Mouse (Mus musculus): ENCODE measurements around the gene St6gal1. TPM values are rescaled to one million over a fixed set of nuclear protein-coding genes. Genes with fewer than 3 reads are reported as not detected.

St6gal1 gene
- polyA plus RNA-seq, 1 experiment from 2014 or later: 21.5 TPM

GRCm38 (mm10) chr16:23253620-23254019, 29.1 kb downstream of the St6gal1 start:
- H3K4me3 ChIP-seq (replicated peaks): no peak overlapping the region
- H3K27ac ChIP-seq: peak overlapping the region; percentile 78
- WGBS: 48% methylated on average over 6 of the region's 6 CpGs
- peaks cover 63% of the 10 kb centered on the region for H3K4me1 ChIP-seq (replicated peaks)
- H3K27me3 ChIP-seq: no peaks in the 10 kb centered on the region
- ATAC-seq (ENCODE audit: insufficient number of reproducible peaks, insufficient read depth, low FRiP score, low TSS enrichment, low read depth): no peak
- peaks cover 4% of the 10 kb centered on the region; the same call in 1 of the 2 replicates for H3K36me3 ChIP-seq
- peak overlapping the region; percentile 3; the same call in 1 of the 2 replicates for H3K4me2 ChIP-seq
- H3K9me3 ChIP-seq: no peaks in the 10 kb centered on the region
- H3K9ac ChIP-seq (replicated peaks): no peak overlapping the region

GRCm38 (mm10) chr16:23254062-23254461, 29.5 kb downstream of the St6gal1 start:
- H3K27ac ChIP-seq: peak overlapping the region; percentile 51; the same call in 1 of the 2 replicates
- H3K9ac ChIP-seq (replicated peaks): no peak overlapping the region
- no peaks in the 10 kb centered on the region for H3K27me3 ChIP-seq
- ATAC-seq (ENCODE audit: insufficient number of reproducible peaks, insufficient read depth, low FRiP score, low TSS enrichment, low read depth): no peak
- peaks cover 68% of the 10 kb centered on the region for H3K4me1 ChIP-seq (replicated peaks)
- no peaks in the 10 kb centered on the region for H3K9me3 ChIP-seq
- H3K4me2 ChIP-seq: no peak overlapping the region
- no peak overlapping the region for H3K4me3 ChIP-seq (replicated peaks)
- peaks cover 4% of the 10 kb centered on the region; the same call in 1 of the 2 replicates for H3K36me3 ChIP-seq
- 52% methylated on average over 1 of the region's 1 CpGs for WGBS

- WGBS: 65% methylated on average over 7 of the region's 7 CpGs
- no peak for ATAC-seq (ENCODE audit: insufficient number of reproducible peaks, insufficient read depth, low FRiP score, low TSS enrichment, low read depth)
These were observed 32.1 kb downstream of the St6gal1 start for GRCm38 (mm10) chr16:23256638-23257037.

GRCm38 (mm10) chr16:23258429-23258822, 33.9 kb downstream of the St6gal1 start:
- Histone ChIP-seq H3K27ac (peak overlapping the region; percentile 75), H3K4me3 (replicated peaks) (no peak overlapping the region), H3K36me3 (peaks cover 4% of the 10 kb centered on the region; the same call in 1 of the 2 replicates), H3K9ac (replicated peaks) (no peak overlapping the region), H3K27me3 (no peaks in the 10 kb centered on the region), H3K4me2 (no peak overlapping the region), H3K4me1 (replicated peaks) (peaks cover 52% of the 10 kb centered on the region), H3K9me3 (no peaks in the 10 kb centered on the region)
- 17% methylated on average over 7 of the region's 7 CpGs for WGBS
- ATAC-seq (ENCODE audit: insufficient number of reproducible peaks, insufficient read depth, low FRiP score, low TSS enrichment, low read depth): no peak

More at GRCm38 (mm10) chr16:23256638-23257037, 32.1 kb downstream of the St6gal1 start:
- Histone ChIP-seq H3K4me1 (replicated peaks) (peaks cover 57% of the 10 kb centered on the region), H3K9me3 (no peaks in the 10 kb centered on the region), H3K27ac (no peak overlapping the region), H3K4me3 (replicated peaks) (no peak overlapping the region), H3K27me3 (no peaks in the 10 kb centered on the region), H3K9ac (replicated peaks) (no peak overlapping the region), H3K4me2 (no peak overlapping the region), H3K36me3 (peaks cover 4% of the 10 kb centered on the region; the same call in 1 of the 2 replicates)

GRCm38 (mm10) chr16:23258823-23259457, 34.4 kb downstream of the St6gal1 start:
- Histone ChIP-seq H3K27ac (peak overlapping the region; percentile 75), H3K4me2 (no peak overlapping the region), H3K9ac (replicated peaks) (no peak overlapping the region), H3K4me1 (replicated peaks) (peaks cover 48% of the 10 kb centered on the region), H3K27me3 (no peaks in the 10 kb centered on the region), H3K36me3 (peaks cover 7% of the 10 kb centered on the region), H3K4me3 (replicated peaks) (no peak overlapping the region), H3K9me3 (no peaks in the 10 kb centered on the region)
- ATAC-seq (ENCODE audit: insufficient number of reproducible peaks, insufficient read depth, low FRiP score, low TSS enrichment, low read depth): no peak
- 8% methylated on average over 4 of the region's 4 CpGs for WGBS

- H3K4me3 ChIP-seq (replicated peaks): no peak overlapping the region
- ATAC-seq (ENCODE audit: insufficient number of reproducible peaks, insufficient read depth, low FRiP score, low TSS enrichment, low read depth): no peak
- H3K27ac ChIP-seq: 0 out of 2 replicates have a peak overlapping the region, but pooled peaks have one; percentile 75
- H3K4me2 ChIP-seq: no peak overlapping the region
- 38% methylated on average over 3 of the region's 3 CpGs for WGBS
- peaks cover 46% of the 10 kb centered on the region for H3K4me1 ChIP-seq (replicated peaks)
- no peak overlapping the region for H3K9ac ChIP-seq (replicated peaks)
- H3K27me3 ChIP-seq: no peaks in the 10 kb centered on the region
- H3K9me3 ChIP-seq: no peaks in the 10 kb centered on the region
- peaks cover 14% of the 10 kb centered on the region for H3K36me3 ChIP-seq
These were observed 35.0 kb downstream of the St6gal1 start for GRCm38 (mm10) chr16:23259580-23259979.

- H3K9me3 ChIP-seq: no peaks in the 10 kb centered on the region
- H3K27ac ChIP-seq: peak overlapping the region; percentile 18
- no peak overlapping the region for H3K4me2 ChIP-seq
- WGBS: 15% methylated on average over 2 of the region's 10 CpGs
- ATAC-seq (ENCODE audit: insufficient number of reproducible peaks, insufficient read depth, low FRiP score, low TSS enrichment, low read depth): no peak
- peaks cover 27% of the 10 kb centered on the region for H3K36me3 ChIP-seq
- no peak overlapping the region for H3K4me3 ChIP-seq (replicated peaks)
- no peaks in the 10 kb centered on the region for H3K27me3 ChIP-seq
- H3K4me1 ChIP-seq (replicated peaks): peaks cover 34% of the 10 kb centered on the region
- no peak overlapping the region for H3K9ac ChIP-seq (replicated peaks)
These were observed 37.7 kb downstream of the St6gal1 start for GRCm38 (mm10) chr16:23262131-23262768.

- no peak overlapping the region for H3K9ac ChIP-seq (replicated peaks)
- no peaks in the 10 kb centered on the region for H3K9me3 ChIP-seq
- no peak overlapping the region for H3K27ac ChIP-seq
- no peak overlapping the region for H3K4me2 ChIP-seq
- 44% methylated on average over 5 of the region's 5 CpGs for WGBS
- no peaks in the 10 kb centered on the region for H3K27me3 ChIP-seq
- H3K36me3 ChIP-seq: peaks cover 27% of the 10 kb centered on the region
- ATAC-seq (ENCODE audit: insufficient number of reproducible peaks, insufficient read depth, low FRiP score, low TSS enrichment, low read depth): no peak
- no peak overlapping the region for H3K4me3 ChIP-seq (replicated peaks)
- peaks cover 29% of the 10 kb centered on the region for H3K4me1 ChIP-seq (replicated peaks)
These were observed 38.3 kb downstream of the St6gal1 start for GRCm38 (mm10) chr16:23262846-23263245.

GRCm38 (mm10) chr16:23264999-23265398, 40.5 kb downstream of the St6gal1 start:
- Histone ChIP-seq H3K4me3 (replicated peaks) (no peak overlapping the region), H3K4me1 (replicated peaks) (peaks cover 27% of the 10 kb centered on the region), H3K9ac (replicated peaks) (no peak overlapping the region), H3K9me3 (no peaks in the 10 kb centered on the region), H3K36me3 (peaks cover 29% of the 10 kb centered on the region), H3K4me2 (no peak overlapping the region), H3K27ac (no peak overlapping the region), H3K27me3 (no peaks in the 10 kb centered on the region)
- no peak for ATAC-seq (ENCODE audit: insufficient number of reproducible peaks, insufficient read depth, low FRiP score, low TSS enrichment, low read depth)
- WGBS: 90% methylated on average over 12 of the region's 12 CpGs

- Histone ChIP-seq H3K27me3 (no peaks in the 10 kb centered on the region), H3K4me3 (replicated peaks) (no peak overlapping the region)
- 87% methylated on average over 6 of the region's 6 CpGs for WGBS
These were observed 40.9 kb downstream of the St6gal1 start for GRCm38 (mm10) chr16:23265481-23265880.

GRCm38 (mm10) chr16:23266293-23266692, 41.8 kb downstream of the St6gal1 start:
- peaks cover 29% of the 10 kb centered on the region for H3K36me3 ChIP-seq
- H3K27me3 ChIP-seq: no peaks in the 10 kb centered on the region
- H3K4me1 ChIP-seq (replicated peaks): peaks cover 40% of the 10 kb centered on the region
- H3K27ac ChIP-seq: no peak overlapping the region
- no peak overlapping the region for H3K4me3 ChIP-seq (replicated peaks)
- no peak for ATAC-seq (ENCODE audit: insufficient number of reproducible peaks, insufficient read depth, low FRiP score, low TSS enrichment, low read depth)
- 96% methylated on average over 11 of the region's 11 CpGs for WGBS
- H3K9me3 ChIP-seq: no peaks in the 10 kb centered on the region
- H3K4me2 ChIP-seq: no peak overlapping the region
- H3K9ac ChIP-seq (replicated peaks): no peak overlapping the region

More at GRCm38 (mm10) chr16:23265481-23265880, 40.9 kb downstream of the St6gal1 start:
- H3K27ac ChIP-seq: no peak overlapping the region
- no peaks in the 10 kb centered on the region for H3K9me3 ChIP-seq
- ATAC-seq (ENCODE audit: insufficient number of reproducible peaks, insufficient read depth, low FRiP score, low TSS enrichment, low read depth): no peak
- no peak overlapping the region for H3K9ac ChIP-seq (replicated peaks)
- peaks cover 29% of the 10 kb centered on the region for H3K36me3 ChIP-seq
- peaks cover 32% of the 10 kb centered on the region for H3K4me1 ChIP-seq (replicated peaks)
- no peak overlapping the region for H3K4me2 ChIP-seq
